Mouse (Mus musculus): ENCODE results near the gene Macrod2. TPM values are rescaled to one million over a fixed set of nuclear protein-coding genes. Genes with fewer than 3 reads are reported as not detected.

Macrod2 gene
- 10 to 100 TPM; 53.5 to 56.4 TPM for total RNA-seq (2021)
- long read RNA-seq, experiment 1, partial matches to known transcripts, result 9 of 16 reads
- long read RNA-seq, experiment 1, other reads (novel, unspliced or antisense), result 3 of 16 reads
- long read RNA-seq, experiment 2, partial matches to known transcripts, result 3 of 8 reads
- long read RNA-seq, experiment 2, other reads (novel, unspliced or antisense), result 1 of 8 reads

DNA sequence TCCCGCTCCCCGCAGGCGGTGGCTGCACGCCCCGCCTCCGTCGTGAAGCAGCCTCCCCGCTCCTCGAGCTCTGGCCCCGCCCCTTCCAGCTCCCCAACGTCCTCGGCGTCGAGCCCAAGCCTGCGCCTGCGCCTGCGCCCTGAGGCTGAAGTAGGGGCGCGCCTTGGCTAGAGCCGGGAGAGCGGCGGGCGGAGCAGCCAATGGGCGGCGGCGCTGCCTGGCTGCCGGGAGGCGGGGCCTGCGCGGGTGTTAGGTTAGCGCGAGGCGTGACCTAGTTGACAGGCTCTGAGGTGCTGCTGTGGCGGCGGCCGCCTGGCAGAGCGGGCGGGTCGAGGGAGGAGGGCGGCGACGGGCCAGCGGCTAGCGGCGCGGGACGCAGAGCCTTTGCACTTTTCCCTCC is at the start of gene Macrod2:
Gene Macrod2 (plus strand): TSS at position 131 of the 400 bp plus-strand sequence.
- no peak; the same call in 1 of the 2 replicates for TF ChIP-seq CTCF (IDR thresholded peaks at IDR 0.05)
- intact Hi-C loops (cut with DNase I), result loop anchor here (1.0 to 10.0 kb wide), 2 partner anchors 102 to 330 kb away; partner anchors contain the start of gene Tasp1
- Histone ChIP-seq H3K4me3 (peak within 1 kb of the TSS; percentile 75), H3K27ac (peak within 1 kb of the TSS; percentile 88)
- peak; percentile 98 to 99 for DNase-seq (ENCODE audit: extremely low spot score in 1 of 2, low spot score in 2 of 2)

DNA sequence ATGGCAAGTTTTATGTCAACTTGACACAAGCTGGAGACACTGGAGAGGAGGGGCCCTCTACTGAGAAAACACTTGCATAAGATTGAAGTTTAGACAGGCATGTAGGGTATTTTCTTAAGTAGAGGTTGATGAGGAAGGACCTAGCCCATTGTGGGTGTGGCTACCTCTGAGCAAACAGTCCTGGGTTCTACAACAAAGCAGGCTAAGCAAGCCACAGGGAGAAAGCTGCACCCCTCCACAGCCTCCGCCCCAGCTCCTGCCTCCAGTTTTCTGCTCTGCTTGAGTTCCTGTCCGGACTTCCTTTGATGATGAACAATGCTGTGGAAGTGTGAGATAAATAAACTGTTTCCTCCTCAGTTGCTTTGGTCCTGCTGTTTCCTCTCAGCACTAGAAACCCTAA is 35.2 kb upstream of the Macrod2 start:
- Histone ChIP-seq H3K27ac (no peak overlapping the region), H3K4me3 (no peak overlapping the region)
- TF ChIP-seq CTCF (IDR thresholded peaks at IDR 0.05), result no peak
- DNase-seq (ENCODE audit: extremely low spot score in 1 of 2, low spot score in 2 of 2), result no peak
- intact Hi-C loops (cut with DNase I), result no loop called here

DNA sequence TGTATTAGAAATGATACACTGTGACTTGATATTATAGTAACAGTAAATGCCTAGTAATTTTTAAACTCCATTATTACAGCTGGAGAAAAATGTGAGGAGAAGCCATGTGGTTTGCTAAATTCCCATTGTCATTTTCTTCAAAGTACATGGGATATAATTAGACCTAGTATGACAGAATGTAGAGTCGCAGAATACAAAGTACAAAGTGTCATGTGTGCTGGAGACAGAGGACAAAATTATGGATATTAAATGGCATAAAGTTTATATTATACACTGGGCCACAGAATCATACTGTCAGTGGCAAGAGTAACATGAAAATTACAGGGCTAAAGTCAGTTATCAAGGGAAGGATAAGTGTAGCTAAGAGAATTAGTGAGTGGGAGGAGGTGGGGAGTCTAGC is 30.3 kb upstream of the Macrod2 start:
- no peak overlapping the region for H3K27ac ChIP-seq
- TF ChIP-seq CTCF (IDR thresholded peaks at IDR 0.05), result no peak
- no peak overlapping the region for H3K4me3 ChIP-seq
- no peak for DNase-seq (ENCODE audit: extremely low spot score in 1 of 2, low spot score in 2 of 2)
- intact Hi-C loops (cut with DNase I), result no loop called here

DNA sequence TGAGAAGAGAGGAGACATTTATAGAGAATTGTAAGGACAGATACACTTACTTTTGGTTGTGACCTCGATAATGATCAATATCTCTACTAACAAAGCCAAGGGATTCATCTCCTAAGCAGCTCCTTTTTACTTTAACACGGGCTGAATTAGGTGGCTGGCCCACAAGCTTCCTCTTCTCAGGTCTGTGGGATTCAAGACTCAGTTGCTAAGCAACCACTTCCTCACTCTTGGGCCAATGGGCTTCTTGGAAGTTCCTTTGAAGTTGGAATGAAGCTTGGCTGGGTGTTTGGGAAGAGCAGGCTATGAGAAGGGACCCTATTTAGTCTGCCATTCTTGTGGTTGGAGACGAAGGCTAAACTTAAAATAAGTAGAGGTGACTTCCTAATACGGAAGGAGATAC is 5.6 kb upstream of the Macrod2 start, which contains the start of gene Sel1l2:
Gene Sel1l2 (minus strand): TSS at position 182 of the 400 bp plus-strand sequence.
- TF ChIP-seq CTCF (IDR thresholded peaks at IDR 0.05), result no peak
- Histone ChIP-seq H3K4me3 (no peak within 1 kb of the TSS), H3K27ac (no peak within 1 kb of the TSS)
- DNase-seq (ENCODE audit: extremely low spot score in 1 of 2, low spot score in 2 of 2), result no peak
- intact Hi-C loops (cut with DNase I), result no loop called here

DNA sequence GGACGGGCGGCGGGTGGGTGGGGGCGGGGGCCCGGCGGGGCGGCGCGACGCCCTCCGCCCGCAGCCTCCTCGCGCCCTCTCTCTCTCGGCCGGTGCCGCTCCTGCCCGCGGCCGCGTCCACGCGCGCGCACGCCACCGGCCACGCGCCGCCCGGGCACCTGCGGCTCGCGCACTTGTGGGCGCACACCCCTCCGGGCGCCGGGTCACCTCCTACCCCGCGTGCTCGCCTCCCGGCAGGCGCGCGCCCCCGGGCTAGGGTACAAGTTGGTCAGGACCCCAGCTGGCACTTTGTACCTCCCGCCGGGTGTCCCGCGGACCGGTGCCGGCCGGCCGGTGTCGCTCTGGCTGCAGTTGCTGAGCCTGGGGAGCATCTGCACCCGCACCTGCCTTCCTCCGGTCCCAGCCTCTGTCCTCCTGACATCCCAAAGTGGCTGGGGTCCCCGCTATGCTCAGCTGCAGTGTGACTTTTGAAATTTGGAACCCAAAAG is 679 bp downstream of the Macrod2 start:
- Histone ChIP-seq H3K27ac (peak overlapping the region; percentile 30; the same call in 1 of the 2 replicates), H3K4me3 (peak overlapping the region; percentile 75)
- TF ChIP-seq CTCF (IDR thresholded peaks at IDR 0.05), result no peak
- peak; percentile 40 to 55 for DNase-seq (ENCODE audit: extremely low spot score in 1 of 2, low spot score in 2 of 2)
- intact Hi-C loops (cut with DNase I), result loop anchor here (1.0 to 10.0 kb wide), 2 partner anchors 102 to 331 kb away; partner anchors contain the start of gene Tasp1

DNA sequence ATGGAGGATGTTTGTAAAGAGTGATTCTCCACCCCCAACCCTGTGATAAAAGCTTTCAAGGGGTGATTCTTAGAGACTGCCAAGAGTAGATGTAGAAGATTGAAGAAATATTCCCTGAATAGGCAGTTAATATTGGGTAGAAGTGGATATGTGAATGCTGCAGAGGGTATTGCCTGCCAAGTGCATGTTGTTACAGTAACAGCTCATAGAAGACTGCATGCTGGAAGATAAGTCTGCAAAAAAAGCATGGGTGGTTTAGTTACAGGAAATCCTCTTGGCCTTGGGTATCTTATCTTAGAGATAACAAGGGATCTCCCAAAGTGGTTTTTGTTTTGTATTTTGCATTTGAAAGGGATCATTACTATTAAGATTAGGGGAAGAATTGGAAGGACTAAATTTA is 30.7 kb downstream of the Macrod2 start:
- no peak for DNase-seq (ENCODE audit: extremely low spot score in 1 of 2, low spot score in 2 of 2)
- Histone ChIP-seq H3K4me3 (no peak overlapping the region), H3K27ac (no peak overlapping the region)
- TF ChIP-seq CTCF (IDR thresholded peaks at IDR 0.05), result no peak
- intact Hi-C loops (cut with DNase I), result loop anchor here (2.0 to 5.0 kb wide), 2 partner anchors 225 to 254 kb away; partner anchors contain the start of genes Esf1 and Ndufaf5

DNA sequence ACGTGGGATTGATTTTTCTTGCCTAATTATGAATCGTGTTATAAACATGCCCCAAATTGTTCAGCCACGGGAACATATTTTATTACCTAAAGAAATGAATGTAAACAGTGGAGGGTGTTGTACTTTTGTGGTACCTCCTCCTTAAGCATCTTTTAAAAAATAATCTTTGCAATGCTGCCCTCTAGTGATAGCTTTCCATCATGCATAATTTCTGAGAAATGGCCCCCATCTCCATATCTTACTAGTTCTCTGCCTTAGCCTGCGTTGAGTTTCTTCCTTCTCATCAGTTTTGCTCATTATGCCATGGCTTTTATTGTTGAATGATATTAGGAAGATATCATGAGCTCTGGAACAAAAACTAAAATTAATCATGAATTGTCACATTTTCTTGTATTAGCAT is 32.2 kb downstream of the Macrod2 start:
- intact Hi-C loops (cut with DNase I), result loop anchor here (2.0 to 5.0 kb wide), 2 partner anchors 226 to 255 kb away; partner anchors contain the start of genes Esf1 and Ndufaf5

DNA sequence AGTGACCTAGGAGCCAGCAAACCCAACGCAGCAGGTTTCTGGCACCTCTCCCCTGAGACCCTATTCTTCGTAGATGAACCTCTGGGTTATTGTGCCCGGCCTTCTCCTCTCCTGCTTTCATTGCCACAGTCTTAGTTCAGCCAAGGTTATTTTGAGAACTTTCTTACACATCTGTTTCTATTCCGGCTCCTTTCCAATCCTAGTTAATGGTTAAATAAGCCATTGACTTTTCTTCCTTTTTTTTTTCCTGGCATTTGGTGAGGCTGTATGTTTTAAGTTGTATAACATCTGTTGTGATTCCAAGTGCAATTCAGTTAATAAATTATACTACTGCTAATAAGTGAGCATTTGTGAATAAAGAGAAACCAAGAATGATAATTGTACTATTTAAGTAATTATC is 44.0 kb downstream of the Macrod2 start:
- intact Hi-C loops (cut with DNase I), result no loop called here
- no peak for DNase-seq (ENCODE audit: extremely low spot score in 1 of 2, low spot score in 2 of 2)
- no peak overlapping the region for H3K27ac ChIP-seq
- H3K4me3 ChIP-seq, result no peak overlapping the region
- no peak for TF ChIP-seq CTCF (IDR thresholded peaks at IDR 0.05)

More for the DNA sequence above, 32.2 kb downstream of the Macrod2 start:
- Histone ChIP-seq H3K27ac (no peak overlapping the region), H3K4me3 (no peak overlapping the region)
- no peak for DNase-seq (ENCODE audit: extremely low spot score in 1 of 2, low spot score in 2 of 2)
- TF ChIP-seq CTCF (IDR thresholded peaks at IDR 0.05), result peak; percentile 72

DNA sequence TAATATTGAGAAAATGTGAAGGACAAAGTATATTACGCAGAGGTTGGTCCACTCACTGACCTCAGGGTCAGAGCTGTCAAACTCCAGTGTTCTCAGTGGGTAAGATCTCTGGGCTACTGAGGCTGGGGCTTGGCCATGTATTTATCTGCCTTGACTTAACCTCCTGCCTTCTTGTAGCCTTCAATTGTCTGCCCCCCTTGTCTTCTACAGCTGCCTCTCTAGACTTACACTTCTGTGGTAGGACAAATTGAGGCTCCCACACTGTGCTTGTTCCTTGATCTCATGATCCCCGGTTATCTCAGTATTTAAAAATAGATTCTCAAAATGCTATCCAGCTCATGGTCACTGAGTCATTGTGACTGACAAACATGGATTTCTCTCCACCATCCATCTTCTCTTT is 53.5 kb downstream of the Macrod2 start:
- intact Hi-C loops (cut with DNase I), result no loop called here
- no peak for DNase-seq (ENCODE audit: extremely low spot score in 1 of 2, low spot score in 2 of 2)
- no peak overlapping the region for H3K4me3 ChIP-seq
- H3K27ac ChIP-seq, result no peak overlapping the region
- no peak for TF ChIP-seq CTCF (IDR thresholded peaks at IDR 0.05)

DNA sequence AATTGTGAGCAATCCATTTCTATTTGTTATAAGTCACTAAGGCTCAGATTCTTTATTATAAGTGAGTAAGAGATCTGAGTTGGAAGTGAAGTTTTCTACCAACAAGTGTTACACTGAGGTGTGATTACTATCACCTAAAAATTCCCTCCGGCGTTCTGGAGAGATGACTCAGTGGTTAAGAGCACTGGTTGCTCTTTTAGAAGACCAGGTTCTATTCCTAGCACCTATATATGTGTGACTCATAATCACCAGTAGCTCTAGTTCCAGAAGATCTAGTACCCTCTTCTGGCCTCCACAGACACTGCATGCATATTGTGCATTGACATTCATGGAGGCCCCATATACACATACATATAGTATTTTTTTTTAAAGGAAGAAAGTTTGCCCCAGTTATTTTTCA is 80.7 kb downstream of the Macrod2 start:
- Histone ChIP-seq H3K27ac (no peak overlapping the region), H3K4me3 (no peak overlapping the region)
- intact Hi-C loops (cut with DNase I), result no loop called here
- no peak for DNase-seq (ENCODE audit: extremely low spot score in 1 of 2, low spot score in 2 of 2)
- peak; percentile 37 for TF ChIP-seq CTCF (IDR thresholded peaks at IDR 0.05)

DNA sequence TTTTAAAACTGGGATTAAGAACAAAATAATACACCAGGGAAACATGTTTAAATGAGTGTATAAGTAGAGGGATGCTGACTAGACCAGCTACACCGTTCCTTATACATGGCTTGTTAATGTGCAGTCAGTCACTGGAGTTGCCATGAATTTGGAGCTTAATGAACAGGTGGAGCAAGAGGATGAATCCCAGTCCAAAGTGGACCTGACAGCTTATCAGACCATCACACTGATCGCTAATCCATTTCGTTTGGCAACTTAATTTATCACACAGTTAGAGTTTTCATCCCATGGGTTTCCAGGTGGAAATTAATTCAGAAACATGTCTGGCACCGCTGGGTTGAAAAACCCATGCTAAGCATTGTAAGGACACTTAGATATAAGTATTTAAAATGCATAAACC is 81.8 kb downstream of the Macrod2 start:
- intact Hi-C loops (cut with DNase I), result no loop called here
- Histone ChIP-seq H3K4me3 (no peak overlapping the region), H3K27ac (no peak overlapping the region)
- no peak for TF ChIP-seq CTCF (IDR thresholded peaks at IDR 0.05)
- no peak for DNase-seq (ENCODE audit: extremely low spot score in 1 of 2, low spot score in 2 of 2)

DNA sequence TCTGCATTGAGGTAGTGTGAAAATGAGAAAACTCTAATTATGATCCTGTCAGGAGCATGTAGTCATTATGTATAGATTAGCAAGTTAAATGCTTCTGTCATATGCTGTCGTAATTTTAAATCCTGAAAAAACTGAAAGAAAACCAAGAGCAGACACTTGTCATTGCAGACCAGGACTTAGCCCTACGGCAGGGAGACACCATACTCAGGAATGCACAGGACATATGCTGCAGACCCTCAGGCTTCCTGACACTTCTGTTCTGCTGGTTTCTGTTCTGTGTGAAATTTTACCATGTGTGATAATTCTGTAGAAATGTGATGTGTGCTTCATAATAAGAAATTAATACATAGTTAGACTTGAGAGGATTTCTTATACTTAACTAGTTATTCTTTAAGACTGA is 87.5 kb downstream of the Macrod2 start:
- H3K4me3 ChIP-seq, result no peak overlapping the region
- TF ChIP-seq CTCF (IDR thresholded peaks at IDR 0.05), result no peak
- intact Hi-C loops (cut with DNase I), result no loop called here
- DNase-seq (ENCODE audit: extremely low spot score in 1 of 2, low spot score in 2 of 2), result no peak
- H3K27ac ChIP-seq, result no peak overlapping the region

DNA sequence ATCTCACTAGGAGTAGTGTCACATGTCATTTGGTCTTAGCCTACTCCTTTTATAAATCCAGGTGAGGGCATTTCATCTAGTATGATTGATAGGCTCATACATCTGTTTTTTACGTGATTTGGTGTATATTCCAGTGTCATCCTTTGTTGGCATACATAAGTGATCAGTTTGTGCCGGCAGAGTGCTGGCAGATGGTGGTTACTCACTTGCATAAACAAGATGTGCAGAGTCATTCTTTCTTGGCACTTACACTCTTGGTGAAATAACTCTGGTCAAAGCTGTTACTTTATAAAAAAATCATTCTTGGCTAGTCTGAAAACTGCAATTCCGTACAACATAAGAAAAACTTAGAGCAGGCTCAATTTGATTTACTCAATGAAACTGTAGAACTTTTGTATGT is 102.6 kb downstream of the Macrod2 start:
- no peak overlapping the region for H3K4me3 ChIP-seq
- no peak for TF ChIP-seq CTCF (IDR thresholded peaks at IDR 0.05)
- intact Hi-C loops (cut with DNase I), result no loop called here
- no peak overlapping the region for H3K27ac ChIP-seq
- DNase-seq (ENCODE audit: extremely low spot score in 1 of 2, low spot score in 2 of 2), result peak; percentile 22 to 39

Measured in left cerebral cortex, adult 2 months (tissue).